Mouse (Mus musculus): ENCODE measurements around the gene Mapk1.
"Not testable (repeated sequence)": the region's sequence is repeated elsewhere in the genome, so short reads cannot be mapped to it uniquely, and the experiment has no call there.

The Mapk1 gene

GRCm38 (mm10) chr16:16983131-16983533 lies at the start of gene Mapk1:
TSS of gene Mapk1 (plus strand) at chr16:16983382.
- DNase-seq (ENCODE audit: low spot score) = peak; percentile 97

- DNase-seq (ENCODE audit: low spot score) = no peak
Measured at GRCm38 (mm10) chr16:16939543-16939942, 43.6 kb upstream of the Mapk1 start.

- no peak for DNase-seq (ENCODE audit: low spot score)
Measured at GRCm38 (mm10) chr16:16941078-16941477, 42.1 kb upstream of the Mapk1 start.

- DNase-seq (ENCODE audit: low spot score) = no peak
Measured at GRCm38 (mm10) chr16:16958575-16958974, 24.6 kb upstream of the Mapk1 start.

- no peak for DNase-seq (ENCODE audit: low spot score)
Measured at GRCm38 (mm10) chr16:16959907-16960306, 23.3 kb upstream of the Mapk1 start.

GRCm38 (mm10) chr16:16965149-16965548 lies 18.0 kb upstream of the Mapk1 start:
- no peak for DNase-seq (ENCODE audit: low spot score)

GRCm38 (mm10) chr16:16966290-16966689 lies 16.9 kb upstream of the Mapk1 start:
- DNase-seq (ENCODE audit: low spot score) = no peak

- no peak for DNase-seq (ENCODE audit: low spot score)
Measured at GRCm38 (mm10) chr16:16978061-16978460, 5.1 kb upstream of the Mapk1 start.

- no peak for DNase-seq (ENCODE audit: low spot score)
Measured at GRCm38 (mm10) chr16:16978765-16979164, 4.4 kb upstream of the Mapk1 start.

GRCm38 (mm10) chr16:16982636-16983035 lies 546 bp upstream of the Mapk1 start:
- no peak for DNase-seq (ENCODE audit: low spot score)

GRCm38 (mm10) chr16:16983534-16984422 lies 596 bp downstream of the Mapk1 start:
- DNase-seq (ENCODE audit: low spot score) = peak; percentile 50

GRCm38 (mm10) chr16:16984423-16984941 lies 1.3 kb downstream of the Mapk1 start:
- no peak for DNase-seq (ENCODE audit: low spot score)

- DNase-seq (ENCODE audit: low spot score) = no peak
Measured at GRCm38 (mm10) chr16:16987248-16987647, 4.1 kb downstream of the Mapk1 start.

GRCm38 (mm10) chr16:16988842-16989241 lies 5.7 kb downstream of the Mapk1 start:
- DNase-seq (ENCODE audit: low spot score) = no peak

- no peak for DNase-seq (ENCODE audit: low spot score)
Measured at GRCm38 (mm10) chr16:16990021-16990420, 6.8 kb downstream of the Mapk1 start.

GRCm38 (mm10) chr16:16994426-16995052 lies 11.4 kb downstream of the Mapk1 start:
- no peak for DNase-seq (ENCODE audit: low spot score)

- not testable (repeated sequence) for DNase-seq (ENCODE audit: low spot score)
Measured at GRCm38 (mm10) chr16:16996121-16996729, 13.0 kb downstream of the Mapk1 start.

GRCm38 (mm10) chr16:17001109-17001508 lies 17.9 kb downstream of the Mapk1 start:
- no peak for DNase-seq (ENCODE audit: low spot score)

GRCm38 (mm10) chr16:17007070-17007469 lies 23.9 kb downstream of the Mapk1 start:
- no peak for DNase-seq (ENCODE audit: low spot score)

- peak; percentile 5 for DNase-seq (ENCODE audit: low spot score)
Measured at GRCm38 (mm10) chr16:17010036-17010435, 26.9 kb downstream of the Mapk1 start.

- DNase-seq (ENCODE audit: low spot score) = no peak
Measured at GRCm38 (mm10) chr16:17012583-17012982, 29.4 kb downstream of the Mapk1 start.

- DNase-seq (ENCODE audit: low spot score) = no peak
Measured at GRCm38 (mm10) chr16:17015111-17015852, 32.1 kb downstream of the Mapk1 start.

Data from urinary bladder, postnatal 14 days (tissue).